Mouse (Mus musculus) midbrain, embryonic 14.5 days (tissue): Measurements from ENCODE around the gene Dda1. TPM values are rescaled to one million over a fixed set of nuclear protein-coding genes. Genes with fewer than 3 reads are reported as not detected.

Experiments used
- polyA plus RNA-seq: library from polyadenylated mRNA; unstranded; fragments of >200 nt; fragmentation: Nextera tagmentation; extraction: Ambion mirVana; gene quantifications from 2 replicates; pipeline ENCODE4 v1.2.1, GENCODE M21; 2014

The Dda1 gene
- polyA plus RNA-seq, 1 experiment from 2014 or later: 213 TPM

Other genes starting within 250 kb of the Dda1 start
- 15.5 and 16.8 TPM in 2 replicates for gene Myo9b, start 196.5 kb upstream of the Dda1 start, polyA plus RNA-seq
- 52.0 and 59.5 TPM in 2 replicates for gene Haus8, start 196.3 kb upstream of the Dda1 start, polyA plus RNA-seq
- gene Use1, start 102.4 kb upstream of the Dda1 start, polyA plus RNA-seq: 121 TPM in 2 replicates
- gene Ocel1, start 97.9 kb upstream of the Dda1 start, polyA plus RNA-seq: 4.2 and 4.3 TPM in 2 replicates
- 24.9 and 29.4 TPM in 2 replicates for gene Nr2f6, start 87.2 kb upstream of the Dda1 start, polyA plus RNA-seq
- 3.5 and 5.7 TPM in 2 replicates for gene Ushbp1, start 73.4 kb upstream of the Dda1 start, polyA plus RNA-seq
- 78.3 and 88.4 TPM in 2 replicates for gene Babam1, start 72.3 kb upstream of the Dda1 start, polyA plus RNA-seq
- 3.0 and 5.3 TPM in 2 replicates for gene Ankle1, start 63.2 kb upstream of the Dda1 start, polyA plus RNA-seq
- gene Abhd8, start 5.5 kb upstream of the Dda1 start, polyA plus RNA-seq: 119 and 133 TPM in 2 replicates
- 199 and 222 TPM in 2 replicates for gene Mrpl34, start 4.2 kb upstream of the Dda1 start, polyA plus RNA-seq
- gene Ano8, start 16.8 kb downstream of the Dda1 start, polyA plus RNA-seq: 7.7 and 9.4 TPM in 2 replicates
- 4.9 and 5.2 TPM in 2 replicates for gene Gtpbp3, start 18.9 kb downstream of the Dda1 start, polyA plus RNA-seq
- 3.6 and 4.1 TPM in 2 replicates for gene Plvap, start 42.6 kb downstream of the Dda1 start, polyA plus RNA-seq
- not detected in 2 replicates for gene Ccdc194, start 56.5 kb downstream of the Dda1 start, polyA plus RNA-seq
- 0.86 and 7.9 TPM in 2 replicates for gene Bst2, start 68.3 kb downstream of the Dda1 start, polyA plus RNA-seq
- gene Mvb12a, start 73.7 kb downstream of the Dda1 start, polyA plus RNA-seq: 54.6 and 61.5 TPM in 2 replicates
- gene Tmem221, start 89.7 kb downstream of the Dda1 start, polyA plus RNA-seq: not detected in 2 replicates
- gene Nxnl1, start 97.4 kb downstream of the Dda1 start, polyA plus RNA-seq: not detected in 2 replicates
- 33.5 and 41.6 TPM in 2 replicates for gene Slc27a1, start 99.7 kb downstream of the Dda1 start, polyA plus RNA-seq
- 241 and 269 TPM in 2 replicates for gene Pgls, start 123.0 kb downstream of the Dda1 start, polyA plus RNA-seq
- 6.3 and 8.5 TPM in 2 replicates for gene Fam129c, start 128.4 kb downstream of the Dda1 start, polyA plus RNA-seq
- 60.4 and 70.3 TPM in 2 replicates for gene Colgalt1, start 141.8 kb downstream of the Dda1 start, polyA plus RNA-seq
- gene Unc13a, start 202.6 kb downstream of the Dda1 start, polyA plus RNA-seq: 17.4 and 18.9 TPM in 2 replicates
- gene Jak3, start 207.1 kb downstream of the Dda1 start, polyA plus RNA-seq: 2.5 and 3.6 TPM in 2 replicates
- gene Insl3, start 220.0 kb downstream of the Dda1 start, polyA plus RNA-seq: 0.89 TPM in 1 of 2 replicates, not detected in the other
- gene B3gnt3, start 232.6 kb downstream of the Dda1 start, polyA plus RNA-seq: 0.11 and 0.20 TPM in 2 replicates